Mouse (Mus musculus) hindbrain, postnatal 0 days (tissue): ENCODE results near the gene Tbc1d1. TPM values are rescaled to one million over a fixed set of nuclear protein-coding genes. Genes with fewer than 3 reads are reported as not detected.
A peak's percentile ranks its signal among the peaks of the same experiment; 100 is the strongest.

Experiments
- ATAC-seq: fragments of 200-750 bp; cut with Nextera tagmentation; 2 replicates; pipeline ENCODE4 v1.8.0; 2017; ENCODE audit warnings: mild to moderate bottlenecking, moderate TSS enrichment, moderate library complexity
- DNase-seq: peaks from one replicate; pipeline ENCODE4 v3.0.0-alpha.2; 2015; ENCODE audit warnings: low spot score
- H3K27ac ChIP-seq: fragments of 300-500 bp; sonication (generic); 2 replicates; pipeline ENCODE4 v1.5.1; 2014; ENCODE audit warnings: mild to moderate bottlenecking
- H3K27me3 ChIP-seq: fragments of 300-500 bp; sonication (generic); 2 replicates; pipeline ENCODE4 v1.6.1; 2014; ENCODE audit warnings: low read length, mixed read lengths; ENCODE audit not compliant: insufficient read depth
- H3K36me3 ChIP-seq: fragments of 300-500 bp; sonication (generic); 2 replicates; pipeline ENCODE4 v1.6.1; 2014; ENCODE audit warnings: low read length, mixed read lengths; ENCODE audit not compliant: insufficient read depth
- H3K4me1 ChIP-seq: fragments of 300-500 bp; sonication (generic); 2 replicates; pipeline ENCODE4 v1.6.1; 2014; ENCODE audit warnings: antibody characterized with exemption, low read length, mixed read lengths; ENCODE audit not compliant: insufficient read depth
- H3K4me2 ChIP-seq: fragments of 300-500 bp; sonication (generic); 2 replicates; pipeline ENCODE4 v1.6.1; 2014; ENCODE audit warnings: low read depth, mild to moderate bottlenecking, low read length, moderate library complexity, mixed read lengths
- H3K4me3 ChIP-seq: fragments of 300-500 bp; sonication (generic); 2 replicates; pipeline ENCODE4 v1.5.1; 2014; ENCODE audit warnings: low read length
- H3K9ac ChIP-seq: fragments of 300-500 bp; sonication (generic); replicated peaks from 2 replicates; pipeline ENCODE4 v1.6.1; 2014; ENCODE audit warnings: mild to moderate bottlenecking, low read length, moderate library complexity, mixed read lengths
- H3K9me3 ChIP-seq: fragments of 300-500 bp; sonication (generic); 2 replicates; pipeline ENCODE4 v1.6.1; 2016; ENCODE audit warnings: low read length, mixed read lengths
- CTCF ChIP-seq: IDR thresholded peaks from 2 replicates; pipeline ENCODE4 v1.5.1; 2016; ENCODE audit warnings: antibody characterized with exemption, control low read depth, low read depth
- WGBS: fragments of 180-500 bp; shearing (Covaris S2); extraction: QIAGEN DNeasy Blood & Tissue Kit; methylation state at CpG from one replicate; pipeline ENCODE4 v1.1.7; 2014; 5-methylcytosine and 5-hydroxymethylcytosine counted together
- polyA plus RNA-seq: library from polyadenylated mRNA; unstranded; fragments of >200 nt; fragmentation: Nextera tagmentation; extraction: Ambion mirVana; gene quantifications from 2 replicates; pipeline ENCODE4 v1.2.1, GENCODE M21; 2015
- total RNA-seq: library from RNA; depleted of rRNA; stranded (reverse); fragments of >200 nt; gene quantifications from 2 replicates; pipeline ENCODE4 v1.2.3, GENCODE M21; 2014; rRNA removed

Tbc1d1 gene
- 17.3 and 19.2 TPM in 2 replicates for total RNA-seq
- 7.2 and 8.6 TPM in 2 replicates for polyA plus RNA-seq

DNA sequence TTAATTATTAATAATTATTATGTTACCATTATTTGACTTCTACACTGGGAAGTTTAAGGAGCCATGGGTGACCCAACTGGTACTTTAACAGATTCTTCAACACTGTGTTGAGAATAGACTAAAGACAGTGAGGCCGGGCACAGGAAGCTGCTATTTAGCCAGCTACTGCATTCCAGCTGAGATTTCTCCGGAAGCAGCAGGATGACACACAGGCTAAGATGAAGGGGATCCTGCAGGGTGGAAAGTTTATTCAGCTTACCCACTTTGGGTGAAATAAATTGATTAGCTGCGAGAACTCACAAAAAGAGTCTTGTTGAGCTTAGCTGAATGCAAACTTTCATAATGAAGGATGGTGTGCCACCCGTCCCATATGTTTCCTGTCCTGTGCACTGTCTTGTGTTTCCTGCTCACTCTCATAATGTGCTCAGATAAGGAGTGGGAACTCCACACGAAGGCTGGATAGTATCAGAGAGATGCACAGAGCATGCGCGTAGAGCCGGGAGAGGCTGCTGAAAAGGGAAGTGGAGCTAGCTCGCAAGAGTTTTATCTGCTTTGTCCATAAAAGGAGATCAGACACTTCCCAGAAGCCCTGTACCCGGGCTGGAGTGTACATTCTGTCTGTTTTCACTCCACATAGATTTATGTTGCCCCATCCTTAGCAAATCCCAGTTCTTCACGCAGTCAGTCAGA, at the start of gene Tbc1d1:
Gene Tbc1d1, plus strand, starts transcription at position 445 of the 690 bp plus-strand sequence.
- no peak for TF ChIP-seq CTCF
- no peaks in the 10 kb centered on the region for H3K36me3 ChIP-seq
- H3K4me2 ChIP-seq = peak within 1 kb of the TSS; percentile 11; the same call in 1 of the 2 replicates
- no peak within 1 kb of the TSS for H3K9ac ChIP-seq
- peak within 1 kb of the TSS; percentile 8; the same call in 1 of the 2 replicates for H3K27ac ChIP-seq
- H3K27me3 ChIP-seq = no peaks in the 10 kb centered on the region
- H3K4me1 ChIP-seq = no peaks in the 10 kb centered on the region
- DNase-seq (peak; percentile 26), ATAC-seq (no peak)
- H3K9me3 ChIP-seq = no peaks in the 10 kb centered on the region
- 54% methylated on average over 11 of the region's 11 CpGs for WGBS
- H3K4me3 ChIP-seq = no peak within 1 kb of the TSS

DNA sequence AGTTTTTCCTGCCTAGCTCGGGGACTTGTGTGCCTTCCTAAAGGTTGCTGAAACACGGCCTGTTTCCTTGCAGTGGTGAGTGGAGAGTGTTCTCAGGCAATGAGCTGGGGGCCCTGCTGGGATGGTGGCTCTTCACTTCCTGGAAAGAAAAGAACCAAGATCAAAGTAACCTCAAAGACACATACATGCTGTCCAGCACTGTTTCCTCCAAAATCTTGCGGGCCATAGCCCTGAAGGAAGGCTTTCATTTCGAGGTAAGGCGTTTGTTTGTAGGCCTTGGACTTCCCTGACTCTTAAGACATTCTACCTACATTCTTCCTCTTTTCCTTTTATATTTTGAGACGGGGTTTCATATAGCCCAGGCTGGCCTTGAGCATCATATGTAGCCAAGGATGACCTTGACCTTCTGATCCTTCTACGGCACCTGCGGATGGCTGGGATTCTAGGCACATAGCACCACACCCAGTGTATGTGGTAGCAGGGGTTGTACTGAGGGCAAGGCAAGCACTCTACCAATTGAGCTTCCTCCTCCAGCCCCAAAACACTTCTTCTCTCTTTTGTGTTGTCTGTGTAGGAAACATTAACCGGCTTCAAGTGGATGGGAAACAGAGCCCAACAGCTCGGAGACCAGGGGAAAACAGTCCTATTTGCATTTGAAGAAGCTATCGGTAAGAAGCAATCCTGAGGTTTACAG, 48.4 kb upstream of the Tbc1d1 start:
- peaks cover 45% of the 10 kb centered on the region for H3K36me3 ChIP-seq
- DNase-seq (no peak), ATAC-seq (no peak)
- no peak overlapping the region for H3K9ac ChIP-seq
- 89% methylated on average over 11 of the region's 11 CpGs for WGBS
- no peak overlapping the region for H3K4me2 ChIP-seq
- H3K4me1 ChIP-seq = no peaks in the 10 kb centered on the region
- no peaks in the 10 kb centered on the region for H3K27me3 ChIP-seq
- no peaks in the 10 kb centered on the region for H3K9me3 ChIP-seq
- no peak overlapping the region for H3K4me3 ChIP-seq
- no peak for TF ChIP-seq CTCF
- no peak overlapping the region for H3K27ac ChIP-seq

DNA sequence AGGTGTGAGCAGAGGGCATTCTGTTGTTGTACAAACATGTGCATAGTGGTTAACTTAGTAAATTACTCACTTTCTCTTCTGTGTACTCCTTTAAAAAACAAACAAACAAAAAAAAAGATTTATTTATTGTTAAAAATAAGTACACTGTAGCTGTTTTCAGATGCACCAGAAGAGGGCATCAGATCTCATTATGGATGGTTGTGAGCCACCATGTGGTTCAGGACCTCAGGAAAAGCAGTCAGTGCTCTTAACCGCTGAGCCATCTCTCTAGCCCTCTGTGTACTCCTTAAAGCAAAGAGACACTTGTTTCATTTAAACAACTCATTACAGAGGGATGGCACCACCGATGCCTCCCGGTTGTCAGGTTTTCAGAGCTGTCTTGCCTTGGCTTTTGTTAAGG, 46.9 kb upstream of the Tbc1d1 start:
- Histone ChIP-seq H3K9ac (no peak overlapping the region), H3K27me3 (no peaks in the 10 kb centered on the region), H3K27ac (no peak overlapping the region), H3K36me3 (peaks cover 50% of the 10 kb centered on the region), H3K4me2 (no peak overlapping the region), H3K4me3 (no peak overlapping the region), H3K9me3 (no peaks in the 10 kb centered on the region), H3K4me1 (no peaks in the 10 kb centered on the region)
- peak; percentile 56 for TF ChIP-seq CTCF
- ATAC-seq = no peak
- peak; percentile 30 for DNase-seq
- WGBS = 67% methylated on average over 3 of the region's 3 CpGs

DNA sequence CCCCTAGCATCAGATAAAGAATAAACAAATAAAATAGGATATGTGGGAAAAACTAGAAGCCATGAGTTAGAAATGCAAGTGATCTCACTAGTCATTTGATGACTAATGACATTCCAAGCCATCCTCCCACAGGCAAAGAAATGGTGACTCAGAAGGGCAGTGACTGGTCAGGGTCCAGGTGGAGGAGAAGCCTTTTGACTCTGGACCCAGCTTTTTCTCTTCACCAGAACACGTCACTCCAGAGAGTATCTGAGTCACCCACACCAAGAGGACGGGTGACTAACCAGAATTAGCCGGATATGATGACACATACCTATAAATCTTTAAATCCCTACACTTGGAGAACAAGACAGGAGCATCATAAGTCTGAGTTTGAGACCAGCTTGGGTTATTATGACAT, 43.7 kb upstream of the Tbc1d1 start:
- Histone ChIP-seq H3K4me1 (no peaks in the 10 kb centered on the region), H3K4me3 (no peak overlapping the region), H3K27ac (no peak overlapping the region), H3K9ac (no peak overlapping the region), H3K27me3 (no peaks in the 10 kb centered on the region), H3K4me2 (no peak overlapping the region), H3K36me3 (peaks cover 58% of the 10 kb centered on the region), H3K9me3 (peaks cover 8% of the 10 kb centered on the region; the same call in 1 of the 2 replicates)
- WGBS = 87% methylated on average over 3 of the region's 3 CpGs
- DNase-seq (no peak), ATAC-seq (no peak)
- no peak for TF ChIP-seq CTCF

DNA sequence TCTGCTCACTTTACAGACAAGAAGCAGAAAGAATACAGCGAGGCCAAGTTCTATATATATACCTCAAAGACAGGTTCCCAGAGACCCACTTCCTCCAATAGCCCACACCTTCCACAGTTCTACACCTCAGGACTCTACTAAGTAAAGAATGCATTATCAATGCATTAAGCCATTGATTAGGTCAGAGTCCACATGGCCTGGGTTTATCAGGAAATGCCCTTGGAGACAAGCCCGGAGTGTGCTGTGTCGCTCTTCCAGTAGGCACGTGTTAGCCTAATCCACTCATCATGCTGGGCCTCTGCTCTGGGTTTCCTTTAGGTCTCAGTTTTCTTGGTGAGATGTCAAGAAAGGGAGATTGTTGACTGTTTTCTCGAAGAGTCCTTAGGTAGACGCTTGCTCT, 41.9 kb upstream of the Tbc1d1 start:
- peaks cover 51% of the 10 kb centered on the region for H3K36me3 ChIP-seq
- H3K4me3 ChIP-seq = no peak overlapping the region
- no peak overlapping the region for H3K27ac ChIP-seq
- H3K4me1 ChIP-seq = no peaks in the 10 kb centered on the region
- H3K9ac ChIP-seq = no peak overlapping the region
- TF ChIP-seq CTCF = no peak
- H3K27me3 ChIP-seq = no peaks in the 10 kb centered on the region
- peaks cover 8% of the 10 kb centered on the region; the same call in 1 of the 2 replicates for H3K9me3 ChIP-seq
- no peak overlapping the region for H3K4me2 ChIP-seq
- DNase-seq = no peak
- ATAC-seq = no peak
- 98% methylated on average over 6 of the region's 6 CpGs for WGBS

DNA sequence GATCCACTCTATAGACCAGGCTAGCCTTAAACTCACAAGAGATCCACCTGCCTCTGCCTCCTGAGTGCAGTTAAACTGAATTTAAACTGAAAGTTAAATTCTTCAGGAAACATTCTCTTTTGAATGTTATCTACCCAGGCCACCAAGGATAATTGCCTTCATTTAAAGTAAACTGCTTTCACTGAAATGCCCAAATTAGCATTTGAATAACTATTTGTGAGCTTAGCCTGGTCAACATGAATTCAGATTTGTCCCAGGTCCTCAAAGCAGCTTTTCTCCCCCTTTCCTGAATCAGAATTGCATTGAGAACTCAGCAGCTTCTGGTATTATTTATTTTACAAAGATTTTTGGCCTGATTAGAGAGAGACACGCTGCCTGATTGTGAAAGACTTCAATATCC, 38.9 kb upstream of the Tbc1d1 start:
- ATAC-seq = no peak
- Histone ChIP-seq H3K27me3 (no peaks in the 10 kb centered on the region), H3K4me1 (no peaks in the 10 kb centered on the region), H3K9ac (no peak overlapping the region), H3K27ac (no peak overlapping the region), H3K9me3 (peaks cover 8% of the 10 kb centered on the region; the same call in 1 of the 2 replicates), H3K4me2 (no peak overlapping the region), H3K36me3 (peaks cover 35% of the 10 kb centered on the region), H3K4me3 (no peak overlapping the region)
- WGBS = 50% methylated on average over 1 of the region's 1 CpGs
- TF ChIP-seq CTCF = no peak
- no peak for DNase-seq

DNA sequence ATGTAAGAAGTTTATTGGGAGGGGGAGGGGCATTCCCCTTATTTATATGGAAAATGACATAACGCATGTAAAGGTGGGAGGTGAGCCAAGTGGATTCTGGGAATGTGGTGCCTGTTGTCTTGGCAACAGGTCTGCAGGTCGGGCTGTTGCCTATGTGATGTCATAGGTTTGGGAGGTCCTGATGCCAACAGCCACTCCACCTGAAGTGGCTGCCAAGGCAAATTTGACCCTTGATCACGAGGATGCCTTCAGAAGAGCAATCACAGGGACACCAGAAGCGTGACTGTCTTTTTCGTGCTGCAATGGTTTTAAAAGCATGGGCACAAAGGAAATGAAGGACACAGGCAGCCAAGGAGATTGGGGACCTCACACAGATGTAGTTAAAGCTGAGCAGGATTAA, 30.3 kb upstream of the Tbc1d1 start:
- H3K4me2 ChIP-seq = no peak overlapping the region
- H3K27me3 ChIP-seq = no peaks in the 10 kb centered on the region
- no peak overlapping the region for H3K27ac ChIP-seq
- no peaks in the 10 kb centered on the region for H3K9me3 ChIP-seq
- ATAC-seq = no peak
- no peaks in the 10 kb centered on the region for H3K36me3 ChIP-seq
- TF ChIP-seq CTCF = no peak
- WGBS = 51% methylated on average over 5 of the region's 5 CpGs
- H3K4me1 ChIP-seq = no peaks in the 10 kb centered on the region
- DNase-seq = no peak
- no peak overlapping the region for H3K9ac ChIP-seq
- H3K4me3 ChIP-seq = no peak overlapping the region
